Mouse (Mus musculus) limb, embryonic 14.5 days (tissue): ENCODE data around the gene Slc18a3. TPM values are rescaled to one million over a fixed set of nuclear protein-coding genes. Genes with fewer than 3 reads are reported as not detected.

ENCODE experiments used
- ATAC-seq: fragments of 200-750 bp; cut with Nextera tagmentation; 2 replicates; pipeline ENCODE4 v1.8.0; 2017; ENCODE audit warnings: low read depth, moderate number of reproducible peaks, moderate TSS enrichment; ENCODE audit not compliant: low FRiP score
- DNase-seq: peaks from one replicate; pipeline ENCODE4 v3.0.0-alpha.2; 2015; ENCODE audit warnings: low spot score
- H3K27ac ChIP-seq: fragments of 300-500 bp; sonication (generic); replicated peaks from 2 replicates; pipeline ENCODE4 v1.5.1; 2014; ENCODE audit warnings: low read depth, mild to moderate bottlenecking, low read length, moderate library complexity, mixed read lengths
- H3K27me3 ChIP-seq: fragments of 300-500 bp; sonication (generic); 2 replicates; pipeline ENCODE4 v1.6.1; 2014; ENCODE audit warnings: low read length, mixed read lengths; ENCODE audit not compliant: control insufficient read depth, insufficient read depth
- H3K36me3 ChIP-seq: fragments of 300-500 bp; sonication (generic); 2 replicates; pipeline ENCODE4 v1.6.1; 2014; ENCODE audit warnings: mild to moderate bottlenecking, low read length, moderate library complexity, mixed read lengths; ENCODE audit not compliant: control insufficient read depth, insufficient read depth
- H3K4me1 ChIP-seq: fragments of 300-500 bp; sonication (generic); 2 replicates; pipeline ENCODE4 v1.6.1; 2014; ENCODE audit warnings: antibody characterized with exemption, low read length, mixed read lengths; ENCODE audit not compliant: control insufficient read depth, insufficient read depth
- H3K4me2 ChIP-seq: fragments of 300-500 bp; sonication (generic); replicated peaks from 2 replicates; pipeline ENCODE4 v1.6.1; 2014; ENCODE audit warnings: low read depth, mild to moderate bottlenecking, low read length, moderate library complexity; ENCODE audit not compliant: severe bottlenecking
- H3K4me3 ChIP-seq: fragments of 300-500 bp; sonication (generic); replicated peaks from 2 replicates; pipeline ENCODE4 v1.5.1; 2014; ENCODE audit warnings: low read length
- H3K9ac ChIP-seq: fragments of 300-500 bp; sonication (generic); 2 replicates; pipeline ENCODE4 v1.6.1; 2014; ENCODE audit warnings: mild to moderate bottlenecking, low read depth, low read length, moderate library complexity; ENCODE audit not compliant: severe bottlenecking
- H3K9me3 ChIP-seq: fragments of 300-500 bp; sonication (generic); 2 replicates; pipeline ENCODE4 v1.6.1; 2016; ENCODE audit warnings: low read length; ENCODE audit not compliant: control insufficient read depth
- POLR2A ChIP-seq: fragments of 200-500 bp; IDR thresholded peaks from 2 replicates; pipeline ENCODE4 v1.8.0; 2012; ENCODE audit warnings: inconsistent platforms, mild to moderate bottlenecking, moderate library complexity, borderline replicate concordance; ENCODE audit not compliant: insufficient read depth, insufficient read length; ENCODE audit errors: extremely low read depth
- whole genome bisulfite sequencing: fragments of 180-500 bp; shearing (Covaris S2); extraction: QIAGEN DNeasy Blood & Tissue Kit; methylation state at CpG from one replicate; pipeline ENCODE4 v1.1.7; 2014; 5-methylcytosine and 5-hydroxymethylcytosine counted together
- polyA plus RNA-seq, 2 experiments: library from polyadenylated mRNA; depleted of rRNA in 1 of 2; stranded (reverse) in 1 of 2; unstranded in 1 of 2; fragments of >200 nt; fragmentation: Nextera tagmentation in 1 of 2; extraction: Ambion mirVana in 1 of 2; gene quantifications; 2 replicates each; pipeline versions ENCODE4 v1.2.1 to v1.2.3; 2012 to 2014

Slc18a3 gene
- polyA plus RNA-seq (2012; rRNA removed) (0.04 and 0.14 TPM in 2 replicates), polyA plus RNA-seq (2014; fragmentation: Nextera tagmentation; extraction: Ambion mirVana) (not detected in 2 replicates)

DNA sequence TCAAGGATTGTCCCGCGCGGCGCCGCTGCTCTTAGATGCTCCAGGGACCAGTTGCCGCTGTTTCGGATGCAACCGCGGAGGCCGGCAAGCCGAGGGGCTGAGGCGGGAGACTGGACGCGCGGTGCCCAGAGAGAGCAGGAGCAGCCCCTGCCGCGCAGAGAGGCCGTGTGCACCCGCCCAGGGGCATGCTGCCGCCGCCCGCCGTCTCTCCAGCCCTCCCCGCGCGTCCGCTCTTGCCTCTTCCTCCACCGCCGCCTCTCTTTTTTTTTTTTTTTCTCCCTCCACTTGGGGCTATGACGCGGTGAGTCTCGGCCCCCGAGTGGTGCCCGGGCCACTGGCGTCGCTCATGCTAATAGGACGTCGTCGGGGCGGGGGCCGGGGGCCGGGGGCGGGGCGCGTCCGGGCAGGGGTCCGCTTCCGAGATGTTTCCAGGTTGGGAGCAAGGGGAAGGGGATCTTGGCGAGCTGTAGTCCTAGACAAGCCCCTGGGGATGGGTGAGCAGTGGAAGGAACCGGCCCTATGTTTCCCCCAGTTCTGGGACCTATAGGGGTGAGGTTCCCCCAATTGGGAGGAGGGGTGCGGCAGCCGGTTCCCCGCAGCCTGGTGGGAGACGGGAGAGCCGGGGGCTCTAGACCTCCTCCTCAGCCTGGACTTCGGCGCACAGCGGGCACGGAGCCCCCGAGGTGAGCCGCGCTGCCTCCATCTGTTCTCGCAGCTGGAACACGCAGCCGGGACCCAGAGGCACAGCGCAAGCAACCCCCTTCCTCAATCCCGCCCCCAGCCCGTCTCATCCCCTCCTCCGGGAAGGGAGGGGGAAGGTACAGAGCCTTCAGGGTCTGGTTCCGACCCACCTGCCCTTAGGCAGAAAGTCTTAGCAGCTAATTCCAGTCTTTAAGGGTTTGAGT is at the start of gene Slc18a3:
Gene Slc18a3, minus strand, starts transcription at position 250 of the 905 bp plus-strand sequence.
- peaks cover 73% of the 10 kb centered on the region for H3K27me3 ChIP-seq
- H3K4me1 ChIP-seq: 0 out of 2 replicates have a peak, but pooled peaks cover 5% of the 10 kb centered on the region
- peak within 1 kb of the TSS; percentile 60 for H3K4me2 ChIP-seq
- no peak within 1 kb of the TSS for H3K9ac ChIP-seq
- no peaks in the 10 kb centered on the region for H3K9me3 ChIP-seq
- peak within 1 kb of the TSS; percentile 37 for H3K4me3 ChIP-seq
- DNase-seq: no peak
- no peaks in the 10 kb centered on the region for H3K36me3 ChIP-seq
- no peak within 1 kb of the TSS for H3K27ac ChIP-seq
- WGBS: 2% methylated on average over 43 of the region's 70 CpGs
- TF ChIP-seq POLR2A: no peak
- no peak for ATAC-seq

DNA sequence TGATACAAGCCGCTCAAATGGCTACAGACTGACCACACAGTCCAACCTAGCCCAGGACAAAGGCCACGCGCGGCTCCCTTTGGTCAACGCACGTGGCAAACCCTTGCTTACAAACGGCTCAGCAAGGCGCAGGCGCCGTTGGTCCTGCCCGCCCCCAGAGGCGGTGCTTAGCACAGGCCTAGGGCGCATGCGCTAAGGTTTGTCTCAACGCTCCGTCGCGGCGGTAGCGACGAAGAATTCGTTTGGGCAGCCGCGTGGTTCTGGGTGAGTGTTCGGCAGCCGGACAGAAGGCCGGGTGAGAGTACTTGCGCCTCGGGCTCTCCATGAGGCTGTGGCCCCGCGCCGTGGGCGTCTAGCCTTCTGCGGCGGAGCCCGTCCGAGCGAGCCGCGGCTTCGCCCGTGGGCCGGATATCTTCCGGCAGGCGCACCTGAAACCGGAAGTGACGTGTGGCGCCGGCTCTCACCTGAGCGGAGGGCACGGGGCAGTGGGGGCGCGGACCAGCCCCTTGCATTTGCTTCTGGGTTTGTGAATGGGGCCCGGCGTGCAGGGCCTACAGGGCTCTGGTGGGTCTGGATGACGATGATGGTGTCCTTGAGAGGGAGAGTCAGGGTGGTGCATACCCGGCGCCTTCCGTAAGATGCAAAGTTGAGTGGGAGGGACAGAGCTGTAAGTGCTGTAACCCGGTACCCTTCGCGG is 48.8 kb upstream of the Slc18a3 start, which contains the start of gene Ercc6:
Gene Ercc6, plus strand, starts transcription at position 186 of the 697 bp plus-strand sequence.
- WGBS: under 1% methylated on average over 50 of the region's 62 CpGs
- peak; percentile 91; the same call in 1 of the 2 replicates for TF ChIP-seq POLR2A
- Histone ChIP-seq H3K4me1 (peaks cover 8% of the 10 kb centered on the region), H3K4me2 (peak within 1 kb of the TSS; percentile 82), H3K27ac (peak within 1 kb of the TSS; percentile 73), H3K36me3 (peaks cover 24% of the 10 kb centered on the region), H3K9me3 (no peaks in the 10 kb centered on the region), H3K4me3 (peak within 1 kb of the TSS; percentile 77), H3K27me3 (no peaks in the 10 kb centered on the region), H3K9ac (peak within 1 kb of the TSS; percentile 70)
- ATAC-seq (peak; percentile 96), DNase-seq (peak; percentile 98)

- ATAC-seq: 0 out of 2 replicates have a peak, but pooled peaks have one; percentile 10
- H3K27me3 ChIP-seq: no peaks in the 10 kb centered on the region
These were observed 48.3 kb upstream of the Slc18a3 start for GRCm38 (mm10) chr14:32512912-32513311.

DNA sequence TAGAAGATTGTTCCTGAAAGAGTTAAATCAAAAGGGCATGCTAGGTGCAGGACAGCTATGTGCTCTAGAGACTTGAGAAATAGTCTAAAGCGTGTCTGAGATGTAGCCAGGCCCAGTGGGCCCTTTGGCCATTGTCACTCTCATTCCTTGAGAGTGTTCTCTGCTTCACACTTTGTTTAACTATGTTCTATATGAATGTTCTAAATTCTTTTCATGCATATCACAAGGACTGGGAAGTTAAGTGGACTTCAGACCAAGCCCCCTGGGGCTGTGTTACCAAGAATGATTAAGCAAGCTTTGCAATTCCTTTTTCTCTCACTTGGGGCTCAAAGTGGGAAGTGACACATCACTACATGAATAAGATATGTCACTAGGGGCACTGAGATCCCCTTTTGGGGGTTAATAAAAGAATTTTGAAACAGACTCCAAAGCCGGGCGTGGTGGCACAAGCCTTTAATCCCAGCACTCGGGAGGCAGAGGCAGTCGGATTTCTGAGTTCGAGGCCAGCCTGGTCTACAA is 44.9 kb upstream of the Slc18a3 start:
- WGBS: 83% methylated on average over 6 of the region's 6 CpGs

More at GRCm38 (mm10) chr14:32512912-32513311, 48.3 kb upstream of the Slc18a3 start:
- DNase-seq: no peak
- TF ChIP-seq POLR2A: no peak
- H3K9me3 ChIP-seq: no peaks in the 10 kb centered on the region
- peak overlapping the region; percentile 82 for H3K4me2 ChIP-seq
- H3K4me1 ChIP-seq: peaks cover 8% of the 10 kb centered on the region
- H3K4me3 ChIP-seq: peak overlapping the region; percentile 77
- WGBS: 47% methylated on average over 9 of the region's 9 CpGs
- peak overlapping the region; percentile 70; the same call in 1 of the 2 replicates for H3K9ac ChIP-seq
- H3K36me3 ChIP-seq: peaks cover 21% of the 10 kb centered on the region
- H3K27ac ChIP-seq: peak overlapping the region; percentile 73; the same call in 1 of the 2 replicates

More for the DNA sequence above, 44.9 kb upstream of the Slc18a3 start:
- Histone ChIP-seq H3K9me3 (no peaks in the 10 kb centered on the region), H3K27me3 (no peaks in the 10 kb centered on the region), H3K4me2 (no peak overlapping the region), H3K4me3 (no peak overlapping the region), H3K9ac (no peak overlapping the region), H3K27ac (no peak overlapping the region), H3K4me1 (peaks cover 8% of the 10 kb centered on the region), H3K36me3 (no peaks in the 10 kb centered on the region)
- ATAC-seq (no peak), DNase-seq (no peak)
- TF ChIP-seq POLR2A: no peak
